Mouse (Mus musculus) forebrain, embryonic 12.5 days (tissue): Measurements from ENCODE around the gene Gm10801. TPM values are rescaled to one million over a fixed set of nuclear protein-coding genes. Genes with fewer than 3 reads are reported as not detected.
"Not testable (repeated sequence)": the region's sequence is repeated elsewhere in the genome, so short reads cannot be mapped to it uniquely, and the experiment has no call there.

Experiments used
- ATAC-seq: fragments of 200-750 bp; cut with Nextera tagmentation; 2 replicates; pipeline ENCODE4 v1.8.0; 2017; ENCODE audit warnings: moderate TSS enrichment; ENCODE audit not compliant: low FRiP score
- H3K27ac ChIP-seq: fragments of 300-500 bp; sonication (generic); 2 replicates; pipeline ENCODE4 v1.5.1; 2016; ENCODE audit warnings: mild to moderate bottlenecking
- H3K27me3 ChIP-seq: fragments of 300-500 bp; sonication (generic); 2 replicates; pipeline ENCODE4 v1.6.1; 2016; ENCODE audit warnings: mild to moderate bottlenecking
- H3K36me3 ChIP-seq: fragments of 300-500 bp; sonication (generic); replicated peaks from 2 replicates; pipeline ENCODE4 v1.6.1; 2016; ENCODE audit warnings: mild to moderate bottlenecking
- H3K4me1 ChIP-seq: fragments of 300-500 bp; sonication (generic); 2 replicates; pipeline ENCODE4 v1.6.1; 2016
- H3K4me2 ChIP-seq: fragments of 300-500 bp; sonication (generic); 2 replicates; pipeline ENCODE4 v1.6.1; 2016; ENCODE audit warnings: mild to moderate bottlenecking, moderate library complexity
- H3K4me3 ChIP-seq: fragments of 300-500 bp; sonication (generic); replicated peaks from 2 replicates; pipeline ENCODE4 v1.5.1; 2016; ENCODE audit warnings: mild to moderate bottlenecking
- H3K9ac ChIP-seq: fragments of 300-500 bp; sonication (generic); 2 replicates; pipeline ENCODE4 v1.6.1; 2016; ENCODE audit warnings: mild to moderate bottlenecking
- H3K9me3 ChIP-seq: fragments of 300-500 bp; sonication (generic); 2 replicates; pipeline ENCODE4 v1.6.1; 2016
- WGBS: fragments of 180-500 bp; shearing (Covaris S2); methylation state at CpG from one replicate; pipeline ENCODE4 v1.1.7; 2016; 5-methylcytosine and 5-hydroxymethylcytosine counted together
- polyA plus RNA-seq: library from polyadenylated mRNA; unstranded; fragments of >200 nt; fragmentation: Nextera tagmentation; extraction: Ambion mirVana; gene quantifications from 2 replicates; pipeline ENCODE4 v1.2.1, GENCODE M21; 2016

Gm10801 gene
- 0.57 TPM in 1 of 2 replicates, not detected in the other for polyA plus RNA-seq

DNA sequence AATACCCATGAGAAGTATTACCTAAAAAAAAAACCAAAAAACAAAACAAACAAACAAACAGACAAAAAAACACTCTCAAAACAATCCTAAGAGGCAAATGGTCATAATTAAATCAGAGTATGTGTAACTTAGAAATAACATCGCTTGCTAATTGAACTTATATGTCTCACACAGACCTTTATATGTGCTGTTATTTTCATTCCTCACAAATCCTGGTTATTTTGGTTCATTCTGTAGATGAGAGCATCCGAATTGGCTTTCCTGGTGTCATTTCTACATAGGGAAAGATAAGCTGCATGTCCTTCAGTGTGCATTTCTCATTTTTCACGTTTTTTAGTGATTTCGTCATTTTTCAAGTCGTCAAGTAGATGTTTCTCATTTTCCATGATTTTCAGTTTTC is at the start of gene Gm10801:
TSS of gene Gm10801 (plus strand) at position 301 of the 400 bp plus-strand sequence.
- ATAC-seq, H3K27me3 ChIP-seq: not testable (repeated sequence)
- WGBS: 85% methylated on average over 5 of the region's 5 CpGs

DNA sequence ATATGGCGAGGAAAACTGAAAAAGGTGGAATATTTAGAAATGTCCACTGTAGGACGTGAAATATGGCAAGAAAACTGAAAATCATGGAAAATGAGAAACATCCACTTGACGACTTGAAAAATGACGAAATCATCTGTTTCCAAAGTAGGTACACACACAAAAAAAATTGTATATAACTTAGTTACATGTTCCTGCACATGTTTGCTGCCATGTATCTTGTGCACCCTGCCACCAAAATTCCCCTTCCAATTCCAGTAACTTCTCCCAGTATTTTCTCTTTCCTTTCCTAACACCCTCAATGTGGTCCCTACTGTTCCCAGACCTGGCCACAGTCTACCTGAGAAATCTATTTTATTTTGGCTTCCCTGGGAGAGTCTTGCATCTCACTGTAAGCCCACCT is 5.2 kb downstream of the Gm10801 start, which contains the start of gene Gm10800:
TSS of gene Gm10800 (minus strand) at position 101 of the 400 bp plus-strand sequence.
- not testable (repeated sequence) for H3K9me3 ChIP-seq, H3K4me2 ChIP-seq, H3K27me3 ChIP-seq, H3K4me3 ChIP-seq, ATAC-seq, H3K27ac ChIP-seq, H3K4me1 ChIP-seq, H3K36me3 ChIP-seq, H3K9ac ChIP-seq
- 83% methylated on average over 4 of the region's 4 CpGs for WGBS

More for the DNA sequence above, at the start of gene Gm10801:
- not testable (repeated sequence) for H3K9ac ChIP-seq, H3K36me3 ChIP-seq, H3K27ac ChIP-seq, H3K4me2 ChIP-seq, H3K4me3 ChIP-seq, H3K9me3 ChIP-seq, H3K4me1 ChIP-seq

DNA sequence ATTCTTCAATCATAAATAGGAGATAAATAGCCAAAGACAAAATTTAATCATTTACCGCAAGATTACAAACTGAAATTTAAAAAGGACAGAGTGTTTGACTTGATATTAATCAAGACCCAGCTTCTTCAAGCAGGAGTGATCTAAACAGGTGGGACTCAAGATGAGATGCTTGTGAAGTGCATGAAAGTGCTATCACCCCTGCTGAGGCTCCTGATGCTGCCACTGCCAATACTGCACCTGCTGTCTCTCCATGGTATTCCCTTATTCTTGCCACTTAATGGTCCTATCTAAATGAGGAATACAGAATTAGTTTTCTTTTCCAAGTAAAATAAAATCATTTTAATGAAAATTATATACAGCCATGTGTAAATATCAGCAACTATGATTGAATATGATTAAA is 35.5 kb downstream of the Gm10801 start:
- no peaks in the 10 kb centered on the region for H3K4me1 ChIP-seq
- no peak overlapping the region for H3K9ac ChIP-seq
- H3K4me3 ChIP-seq: no peak overlapping the region
- WGBS: 98% methylated on average over 1 of the region's 1 CpGs
- no peaks in the 10 kb centered on the region for H3K36me3 ChIP-seq
- ATAC-seq: no peak
- no peaks in the 10 kb centered on the region for H3K27me3 ChIP-seq
- H3K27ac ChIP-seq: no peak overlapping the region
- no peaks in the 10 kb centered on the region for H3K9me3 ChIP-seq
- no peak overlapping the region for H3K4me2 ChIP-seq

Other genes with a start within 250 kb of the Gm10801 start
- 2.4 and 3.7 TPM in 2 replicates for gene Gm10800, start 5.1 kb downstream of the Gm10801 start, polyA plus RNA-seq